Mouse (Mus musculus) lung, postnatal 4 days (tissue): Measurements from ENCODE around the gene Sema4g.
"Not testable (repeated sequence)": the region's sequence is repeated elsewhere in the genome, so short reads cannot be mapped to it uniquely, and the experiment has no call there.

ENCODE experiments used
- DNase-seq, 2 experiments: peaks; one replicate each; pipeline ENCODE4 v3.0.0; 2021

Gene Sema4g

GRCm38 (mm10) chr19:45026958-45027670, 38.2 kb downstream of the Sema4g start:
- peak in 1 of 2 experiments; percentile 18 for DNase-seq

- peak in 1 of 2 experiments; percentile 22 for DNase-seq
Observed at GRCm38 (mm10) chr19:45027848-45028247, 38.9 kb downstream of the Sema4g start.

- DNase-seq, result peak in 1 of 2 experiments; percentile 30
Observed at GRCm38 (mm10) chr19:45028746-45029145, 39.8 kb downstream of the Sema4g start.

- DNase-seq, result no peak
Observed at GRCm38 (mm10) chr19:45029571-45029970, 40.7 kb downstream of the Sema4g start.

GRCm38 (mm10) chr19:45030111-45030510, 41.2 kb downstream of the Sema4g start:
- DNase-seq, result peak; percentile 78 to 80

GRCm38 (mm10) chr19:45030746-45031693, 42.1 kb downstream of the Sema4g start:
- peak; percentile 81 to 87 for DNase-seq

GRCm38 (mm10) chr19:45031780-45032179, 42.9 kb downstream of the Sema4g start:
- DNase-seq, result peak; percentile 82 to 86

GRCm38 (mm10) chr19:45032570-45033332, 43.9 kb downstream of the Sema4g start:
- no peak for DNase-seq

- DNase-seq, result peak; percentile 74 to 81
Observed at GRCm38 (mm10) chr19:45036867-45037266, 48.0 kb downstream of the Sema4g start.

- not testable (repeated sequence) for DNase-seq
Observed at GRCm38 (mm10) chr19:45038198-45038597, 49.3 kb downstream of the Sema4g start.

GRCm38 (mm10) chr19:45040214-45040613, 51.3 kb downstream of the Sema4g start:
- DNase-seq, result no peak

- no peak for DNase-seq
Observed at GRCm38 (mm10) chr19:45044389-45044927, 55.6 kb downstream of the Sema4g start.

GRCm38 (mm10) chr19:45045236-45045635, 56.3 kb downstream of the Sema4g start:
- no peak for DNase-seq

GRCm38 (mm10) chr19:45045651-45046050, 56.8 kb downstream of the Sema4g start, which contains the start of gene Pdzd7:
TSS of gene Pdzd7 (minus strand) at chr19:45045717.
- DNase-seq, result no peak

GRCm38 (mm10) chr19:45046523-45047321, 57.8 kb downstream of the Sema4g start:
- DNase-seq, result peak; percentile 89 to 93

- DNase-seq, result peak; percentile 97
Observed at GRCm38 (mm10) chr19:45047417-45047934, 58.6 kb downstream of the Sema4g start, which contains the start of gene Sfxn3. TSS of gene Sfxn3 (plus strand) at chr19:45047503.

- peak; percentile 79 to 82 for DNase-seq
Observed at GRCm38 (mm10) chr19:45047935-45048643, 59.2 kb downstream of the Sema4g start.

- DNase-seq, result no peak
Observed at GRCm38 (mm10) chr19:45048644-45049365, 59.9 kb downstream of the Sema4g start.

GRCm38 (mm10) chr19:45049523-45049922, 60.6 kb downstream of the Sema4g start:
- DNase-seq, result no peak
